Mouse (Mus musculus): ENCODE measurements at regions not wholly inside any gene's neighbourhood (a gene's known extent, or its start where the extent isn't known, plus 50 kb on each side); places are given as distances from the start of the nearest gene placed in this dataset.

GRCm38 (mm10) chr2:74463407-74463806, 115.8 kb downstream of the Lnpk start:
- DNase-seq (ENCODE audit: extremely low read depth, insufficient read length, low spot score): no peak

- no peak for DNase-seq (ENCODE audit: extremely low read depth, insufficient read length, low spot score)
These were observed 117.9 kb downstream of the Lnpk start for GRCm38 (mm10) chr2:74461211-74461844.

- DNase-seq (ENCODE audit: extremely low read depth, insufficient read length, low spot score): no peak
These were observed 124.8 kb downstream of the Lnpk start for GRCm38 (mm10) chr2:74454431-74454830.

GRCm38 (mm10) chr2:74452679-74453078, 126.6 kb downstream of the Lnpk start:
- DNase-seq (ENCODE audit: extremely low read depth, insufficient read length, low spot score): no peak

GRCm38 (mm10) chr2:74451578-74451977, 127.7 kb downstream of the Lnpk start:
- DNase-seq (ENCODE audit: extremely low read depth, insufficient read length, low spot score): no peak

- DNase-seq (ENCODE audit: extremely low read depth, insufficient read length, low spot score): no peak
These were observed 128.2 kb downstream of the Lnpk start for GRCm38 (mm10) chr2:74451038-74451437.

- DNase-seq (ENCODE audit: extremely low read depth, insufficient read length, low spot score): no peak
These were observed 129.0 kb downstream of the Lnpk start for GRCm38 (mm10) chr2:74450064-74450765.

- DNase-seq (ENCODE audit: extremely low read depth, insufficient read length, low spot score): no peak
These were observed 143.9 kb downstream of the Lnpk start for GRCm38 (mm10) chr2:74435184-74435911.

- no peak for DNase-seq (ENCODE audit: extremely low read depth, insufficient read length, low spot score)
These were observed 152.5 kb downstream of the Lnpk start for GRCm38 (mm10) chr2:74426746-74427145.

- DNase-seq (ENCODE audit: extremely low read depth, insufficient read length, low spot score): no peak
These were observed 154.5 kb downstream of the Lnpk start for GRCm38 (mm10) chr2:74424726-74425125.

GRCm38 (mm10) chr2:74416097-74416496, 163.1 kb downstream of the Lnpk start:
- no peak for DNase-seq (ENCODE audit: extremely low read depth, insufficient read length, low spot score)

GRCm38 (mm10) chr2:74414721-74415120, 164.5 kb downstream of the Lnpk start:
- DNase-seq (ENCODE audit: extremely low read depth, insufficient read length, low spot score): no peak

- DNase-seq (ENCODE audit: extremely low read depth, insufficient read length, low spot score): no peak
These were observed 169.3 kb downstream of the Lnpk start for GRCm38 (mm10) chr2:74409856-74410404.

GRCm38 (mm10) chr2:74404493-74404892, 174.7 kb downstream of the Lnpk start:
- no peak for DNase-seq (ENCODE audit: extremely low read depth, insufficient read length, low spot score)

GRCm38 (mm10) chr2:74391064-74391463, 188.2 kb downstream of the Lnpk start:
- DNase-seq (ENCODE audit: extremely low read depth, insufficient read length, low spot score): no peak

- no peak for DNase-seq (ENCODE audit: extremely low read depth, insufficient read length, low spot score)
These were observed 191.2 kb downstream of the Lnpk start for GRCm38 (mm10) chr2:74388078-74388477.

- no peak for DNase-seq (ENCODE audit: extremely low read depth, insufficient read length, low spot score)
These were observed 194.3 kb downstream of the Lnpk start for GRCm38 (mm10) chr2:74384918-74385317.

- no peak for DNase-seq (ENCODE audit: extremely low read depth, insufficient read length, low spot score)
These were observed 198.5 kb downstream of the Lnpk start for GRCm38 (mm10) chr2:74380574-74381287.

- no peak for DNase-seq (ENCODE audit: extremely low read depth, insufficient read length, low spot score)
These were observed 200.5 kb downstream of the Lnpk start for GRCm38 (mm10) chr2:74378709-74379108.

- DNase-seq (ENCODE audit: extremely low read depth, insufficient read length, low spot score): no peak
These were observed 205.3 kb downstream of the Lnpk start for GRCm38 (mm10) chr2:74373938-74374337.

GRCm38 (mm10) chr2:74373056-74373455, 206.2 kb downstream of the Lnpk start:
- no peak for DNase-seq (ENCODE audit: extremely low read depth, insufficient read length, low spot score)
